Mouse (Mus musculus) urinary bladder, postnatal 14 days (tissue): ENCODE measurements around the gene Prr14.
A peak's percentile ranks its signal among the peaks of the same experiment; 100 is the strongest.
"Not testable (repeated sequence)": the region's sequence is repeated elsewhere in the genome, so short reads cannot be mapped to it uniquely, and the experiment has no call there.

Source experiments
- DNase-seq: peaks from one replicate; pipeline ENCODE4 v3.0.0; 2021; ENCODE audit warnings: low spot score

The Prr14 gene

DNA sequence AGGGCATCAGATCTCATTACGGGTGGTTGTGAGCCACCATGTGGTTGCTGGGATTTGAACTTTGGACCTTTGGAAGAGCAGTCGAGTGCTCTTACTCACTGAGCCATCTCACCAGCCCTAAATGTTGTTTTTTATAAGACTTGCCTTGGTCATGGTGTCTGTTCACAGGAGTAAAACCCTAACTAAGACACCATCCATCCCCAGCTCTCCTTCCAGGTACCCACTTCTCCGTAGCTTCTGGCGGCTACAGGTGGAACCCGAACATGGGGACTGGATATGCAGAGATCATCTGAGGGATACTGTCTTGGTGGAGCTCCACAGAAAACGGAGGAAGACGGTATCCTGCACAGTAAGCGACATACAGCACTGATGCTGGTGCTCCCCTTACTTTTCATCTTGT is at the start of gene Prr14:
Gene Prr14, plus strand, starts transcription at position 301 of the 400 bp plus-strand sequence.
- not testable (repeated sequence) for DNase-seq

DNA sequence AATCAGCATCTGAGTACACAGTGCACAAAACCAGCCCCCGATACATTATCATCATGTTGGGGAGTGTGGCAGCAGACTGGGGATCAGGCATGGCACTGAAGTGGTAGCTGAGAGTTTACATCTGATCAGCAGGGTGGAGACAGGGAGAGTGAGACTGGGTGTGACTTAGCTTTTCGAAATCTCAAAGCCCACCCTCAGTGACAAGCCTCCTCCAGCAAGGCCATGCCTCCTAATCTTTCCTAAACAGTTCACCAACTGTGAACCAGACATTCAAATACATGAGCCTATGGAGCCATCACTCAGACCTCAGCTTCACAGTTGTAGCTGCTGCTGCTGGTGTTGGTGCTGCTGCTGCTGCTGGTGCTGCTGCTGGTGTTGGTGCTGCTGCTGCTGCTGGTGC is 48.0 kb upstream of the Prr14 start:
- no peak for DNase-seq

GRCm38 (mm10) chr7:127421388-127422191 is 37.8 kb upstream of the Prr14 start, which contains the start of gene Zfp688:
Zfp688 (minus strand) TSS chr7:127422068.
- peak; percentile 97 for DNase-seq

DNA sequence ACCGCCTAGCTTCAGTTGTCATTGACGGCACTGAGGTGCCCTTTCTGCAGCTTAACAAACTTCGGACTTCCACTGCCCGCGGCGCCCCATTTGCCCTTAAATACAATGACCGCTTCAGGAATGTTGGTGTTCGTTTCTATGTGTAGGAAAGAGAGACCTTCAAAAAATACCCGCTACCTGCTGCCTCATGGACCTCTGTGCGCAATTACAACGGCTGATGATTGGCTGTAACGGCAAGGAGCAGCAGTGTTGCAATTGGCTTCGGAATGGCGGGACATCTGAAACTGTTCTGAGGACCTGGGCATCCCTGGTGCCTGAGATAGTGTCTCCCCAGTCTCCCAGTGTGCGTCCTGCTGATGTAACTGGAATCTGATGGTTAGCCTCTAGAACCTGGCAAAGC is 37.2 kb upstream of the Prr14 start:
- no peak for DNase-seq

- no peak for DNase-seq
Measured at GRCm38 (mm10) chr7:127425291-127425690, 34.1 kb upstream of the Prr14 start.

- DNase-seq = no peak
Measured at GRCm38 (mm10) chr7:127425911-127426310, 33.5 kb upstream of the Prr14 start.

- no peak for DNase-seq
Measured at GRCm38 (mm10) chr7:127426354-127426753, 33.1 kb upstream of the Prr14 start.

GRCm38 (mm10) chr7:127435206-127435605 is 24.2 kb upstream of the Prr14 start:
- DNase-seq = no peak

- no peak for DNase-seq
Measured at GRCm38 (mm10) chr7:127437724-127438123, 21.7 kb upstream of the Prr14 start.

GRCm38 (mm10) chr7:127443976-127444375 is 15.4 kb upstream of the Prr14 start:
- no peak for DNase-seq

- DNase-seq = peak; percentile 93
Measured at GRCm38 (mm10) chr7:127448521-127449300, 10.7 kb upstream of the Prr14 start, which contains the start of gene Zfp689. Zfp689 (minus strand) TSS chr7:127449158.

GRCm38 (mm10) chr7:127449966-127450365 is 9.4 kb upstream of the Prr14 start:
- DNase-seq = no peak

DNA sequence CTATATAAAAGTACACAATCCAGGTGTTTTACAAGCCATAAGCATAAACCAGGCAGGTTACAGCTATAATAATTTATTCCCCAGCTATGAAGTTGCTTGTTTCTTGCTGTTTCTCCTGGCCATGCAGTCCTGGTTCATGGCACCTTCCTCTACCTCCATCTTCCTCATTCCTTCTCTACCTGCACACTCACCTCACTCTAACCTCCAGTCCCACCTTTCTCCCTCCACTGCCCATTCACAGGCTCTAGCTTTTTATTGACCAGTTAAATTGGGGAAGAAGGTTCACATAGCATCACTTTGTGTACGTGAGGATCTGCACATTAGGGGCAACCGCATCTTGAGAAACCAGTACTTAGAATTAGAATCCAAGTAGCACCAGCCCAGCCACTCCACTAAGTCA is 6.4 kb upstream of the Prr14 start:
- no peak for DNase-seq

DNA sequence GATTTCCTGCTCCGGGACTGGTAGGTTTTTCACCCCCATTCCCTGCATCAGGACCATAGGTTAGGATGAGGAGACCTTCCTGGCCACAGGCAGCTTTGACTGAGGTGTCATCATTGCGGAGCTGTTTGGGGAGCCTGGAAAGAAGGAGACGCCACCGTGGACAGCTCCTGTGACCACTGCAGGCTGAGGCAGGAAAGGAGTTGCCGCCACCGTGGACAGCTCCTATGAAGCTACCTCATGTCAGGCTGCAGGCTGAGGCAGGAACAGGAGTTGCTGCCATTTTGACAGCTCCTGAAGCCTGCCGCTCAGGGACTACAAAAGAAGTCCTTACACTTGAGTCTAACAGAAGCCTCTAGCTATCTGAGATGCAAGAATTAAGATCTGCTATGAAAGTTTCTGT is 4.5 kb upstream of the Prr14 start:
- DNase-seq = no peak

GRCm38 (mm10) chr7:127458371-127459122 is 864 bp upstream of the Prr14 start:
- not testable (repeated sequence) for DNase-seq

GRCm38 (mm10) chr7:127465191-127465590 is 5.8 kb downstream of the Prr14 start:
- no peak for DNase-seq

DNA sequence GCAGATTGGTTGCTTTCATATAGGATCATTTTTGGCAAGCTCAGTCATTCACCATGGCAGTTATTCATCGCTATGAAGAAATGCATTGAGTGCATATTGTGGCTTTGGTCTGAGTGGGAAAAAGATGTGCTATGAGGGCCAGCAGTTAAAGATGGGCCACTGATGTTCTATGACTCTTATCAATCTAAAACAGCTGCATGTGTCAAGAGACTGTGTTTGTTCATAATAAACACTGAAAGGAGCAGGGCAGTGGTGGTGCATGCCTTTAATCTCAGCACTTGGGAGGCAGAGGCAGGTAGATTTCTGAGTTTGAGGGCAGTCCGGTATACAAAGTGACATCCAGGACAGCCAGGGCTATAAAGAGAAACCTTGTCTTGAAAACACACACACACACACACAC is 6.3 kb downstream of the Prr14 start:
- DNase-seq = not testable (repeated sequence)

DNA sequence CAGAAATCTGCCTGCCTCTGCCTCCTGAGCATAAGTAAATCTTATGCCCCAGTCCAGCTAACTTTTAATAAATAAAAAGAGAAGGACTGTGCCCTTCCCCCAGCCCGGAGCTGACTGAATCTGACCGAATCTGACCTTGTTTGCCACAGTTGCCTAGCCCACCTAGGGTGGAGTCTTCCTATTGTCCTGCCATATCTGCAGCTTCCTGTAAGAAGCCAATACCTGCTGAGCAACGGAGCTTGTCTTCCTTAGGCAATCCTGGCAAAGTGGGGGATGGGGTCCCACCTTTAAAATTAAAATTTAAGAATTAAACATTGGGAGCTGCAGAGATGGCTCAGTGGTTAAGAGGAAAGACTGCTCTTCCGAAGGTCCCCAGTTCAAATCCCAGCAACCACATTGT is 7.2 kb downstream of the Prr14 start:
- DNase-seq = no peak

DNA sequence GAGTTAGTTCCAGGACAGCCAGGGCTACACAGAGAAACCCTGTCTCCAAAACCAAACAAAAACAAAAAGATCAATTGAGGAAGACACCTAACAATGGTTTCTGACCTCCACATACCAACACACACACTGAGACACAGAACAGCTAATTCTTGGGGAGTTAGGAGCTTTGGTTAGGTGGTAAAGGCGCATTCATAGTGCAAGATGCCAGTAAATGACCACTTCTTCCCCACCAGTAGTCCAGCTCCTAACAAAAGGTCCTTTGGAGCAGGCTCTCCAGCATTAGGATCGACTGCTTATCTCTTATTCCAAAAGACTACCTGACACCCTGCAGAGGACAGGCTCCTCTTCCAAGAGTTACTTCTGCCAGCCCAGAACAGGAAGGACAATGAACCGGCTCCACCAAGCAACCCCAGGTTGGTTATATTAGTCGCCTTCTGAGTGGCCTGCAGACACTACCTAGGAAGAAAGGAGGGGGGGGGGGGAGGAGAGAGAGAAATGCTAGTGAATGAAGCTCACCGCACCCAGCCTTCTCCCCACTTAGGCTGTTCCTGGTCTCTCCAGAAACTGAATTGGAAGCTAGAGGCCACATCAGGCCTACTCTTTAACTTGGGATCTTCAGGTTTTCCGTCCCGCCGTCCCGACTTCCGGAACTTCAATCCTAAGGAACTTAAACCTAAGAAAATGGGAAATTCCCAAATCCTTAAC is 10.8 kb downstream of the Prr14 start:
- DNase-seq = no peak

- peak; percentile 91 for DNase-seq
Measured at GRCm38 (mm10) chr7:127470743-127471645, 11.6 kb downstream of the Prr14 start.

DNA sequence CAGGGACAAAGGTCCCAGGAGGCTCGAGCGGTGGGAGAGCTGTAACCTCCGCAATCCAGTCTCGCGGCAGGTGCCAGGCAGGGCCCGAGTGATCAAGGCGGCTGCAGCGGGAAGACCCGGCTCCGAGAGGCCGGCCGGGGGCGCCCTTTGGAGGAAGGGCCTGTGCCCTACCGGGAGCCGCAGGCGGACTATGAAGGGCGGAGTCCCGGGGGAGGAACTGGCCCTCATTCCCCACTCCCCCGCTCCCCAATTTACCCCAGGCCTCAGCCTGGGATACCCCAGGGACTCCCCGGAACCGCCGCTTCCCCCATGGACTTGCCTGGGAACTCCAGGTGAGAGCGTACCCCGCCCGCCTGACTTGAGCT is 12.2 kb downstream of the Prr14 start:
- DNase-seq = peak; percentile 54
